Mouse (Mus musculus) hindbrain, embryonic 11.5 days (tissue): ENCODE data around the gene Fgfr4. TPM values are rescaled to one million over a fixed set of nuclear protein-coding genes. Genes with fewer than 3 reads are reported as not detected.

Experiments used
- ATAC-seq: fragments of 200-750 bp; cut with Nextera tagmentation; 2 replicates; pipeline ENCODE4 v1.8.0; 2017; ENCODE audit warnings: mild to moderate bottlenecking, moderate TSS enrichment, moderate library complexity; ENCODE audit not compliant: low FRiP score
- DNase-seq: peaks from one replicate; pipeline ENCODE4 v3.0.0-alpha.2; 2015; ENCODE audit warnings: low spot score
- H3K27ac ChIP-seq: fragments of 300-500 bp; sonication (generic); 2 replicates; pipeline ENCODE4 v1.5.1; 2014; ENCODE audit warnings: mild to moderate bottlenecking, low read depth, low read length
- H3K27me3 ChIP-seq: fragments of 300-500 bp; sonication (generic); 2 replicates; pipeline ENCODE4 v1.6.1; 2014; ENCODE audit warnings: mild to moderate bottlenecking, low read length, moderate library complexity, mixed read lengths; ENCODE audit not compliant: control insufficient read depth, insufficient read depth
- H3K36me3 ChIP-seq: fragments of 300-500 bp; sonication (generic); 2 replicates; pipeline ENCODE4 v1.6.1; 2014; ENCODE audit warnings: mild to moderate bottlenecking, low read length, moderate library complexity, mixed read lengths; ENCODE audit not compliant: control insufficient read depth, insufficient read depth
- H3K4me1 ChIP-seq: fragments of 300-500 bp; sonication (generic); replicated peaks from 2 replicates; pipeline ENCODE4 v1.6.1; 2014; ENCODE audit warnings: low read length, mixed read lengths; ENCODE audit not compliant: control insufficient read depth, insufficient read depth
- H3K4me2 ChIP-seq: fragments of 300-500 bp; sonication (generic); replicated peaks from 2 replicates; pipeline ENCODE4 v1.6.1; 2014; ENCODE audit warnings: mild to moderate bottlenecking, low read depth, low read length
- H3K4me3 ChIP-seq: fragments of 300-500 bp; sonication (generic); 2 replicates; pipeline ENCODE4 v1.5.1; 2014; ENCODE audit warnings: low read depth, low read length
- H3K9ac ChIP-seq: fragments of 300-500 bp; sonication (generic); 2 replicates; pipeline ENCODE4 v1.6.1; 2014; ENCODE audit warnings: low read depth, low read length
- H3K9me3 ChIP-seq: fragments of 300-500 bp; sonication (generic); 2 replicates; pipeline ENCODE4 v1.6.1; 2016; ENCODE audit warnings: low read length; ENCODE audit not compliant: control insufficient read depth
- WGBS: fragments of 180-500 bp; shearing (Covaris S2); extraction: QIAGEN DNeasy Blood & Tissue Kit; methylation state at CpG from one replicate; pipeline ENCODE4 v1.1.7; 2014; 5-methylcytosine and 5-hydroxymethylcytosine counted together
- polyA plus RNA-seq: library from polyadenylated mRNA; unstranded; fragments of >200 nt; fragmentation: Nextera tagmentation; extraction: Ambion mirVana; gene quantifications from 2 replicates; pipeline ENCODE4 v1.2.1, GENCODE M21; 2014

Fgfr4 gene
- polyA plus RNA-seq, 1 experiment from 2014 or later, result 0.66 TPM

DNA sequence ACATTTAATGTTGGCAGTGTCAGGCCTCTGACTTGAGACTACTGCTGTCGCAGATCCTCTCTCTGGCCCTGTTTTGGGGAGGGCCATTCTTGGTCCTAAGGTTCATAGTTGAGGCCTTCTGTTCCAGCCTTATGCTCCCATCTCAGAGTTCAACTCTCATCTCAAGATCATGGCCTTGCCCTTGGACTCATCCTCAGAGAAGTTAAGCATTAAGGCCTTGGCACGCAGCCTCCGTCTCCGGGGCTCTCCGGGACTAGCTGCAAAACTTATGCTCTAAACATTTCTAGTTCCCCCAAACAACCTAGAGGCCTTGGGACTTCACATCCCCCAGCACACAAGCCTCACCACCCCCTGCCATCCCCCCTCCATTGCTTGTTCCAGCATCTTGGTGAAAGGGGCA, 15.8 kb downstream of the Fgfr4 start:
- Histone ChIP-seq H3K9me3 (no peaks in the 10 kb centered on the region), H3K27me3 (no peaks in the 10 kb centered on the region), H3K4me1 (peaks cover 24% of the 10 kb centered on the region), H3K36me3 (no peaks in the 10 kb centered on the region), H3K4me2 (no peak overlapping the region), H3K4me3 (no peak overlapping the region), H3K9ac (no peak overlapping the region), H3K27ac (no peak overlapping the region)
- DNase-seq (no peak), ATAC-seq (no peak)
- WGBS, result 95% methylated on average over 5 of the region's 5 CpGs

DNA sequence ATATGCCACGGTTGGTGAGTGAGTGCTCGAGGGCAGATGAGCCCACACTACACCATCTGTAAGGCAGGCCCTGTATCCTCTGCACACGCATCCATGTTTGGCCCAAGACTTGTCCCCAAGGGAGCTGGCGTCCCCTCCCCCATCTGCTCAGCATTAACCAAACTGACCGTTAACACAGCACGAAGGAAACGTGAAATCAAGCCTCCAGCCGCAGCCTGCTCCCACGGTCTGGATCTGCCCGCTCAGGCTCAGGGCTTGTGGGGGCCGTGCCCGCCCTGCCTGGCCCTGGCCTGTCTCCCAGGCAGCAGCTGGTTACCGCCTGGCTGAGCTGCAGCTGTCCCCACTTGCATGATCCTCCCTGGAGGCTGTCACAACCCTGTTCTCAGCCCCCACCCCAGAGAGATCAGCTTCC, 16.5 kb downstream of the Fgfr4 start:
- Histone ChIP-seq H3K36me3 (no peaks in the 10 kb centered on the region), H3K4me1 (peaks cover 24% of the 10 kb centered on the region), H3K4me3 (no peak overlapping the region), H3K9me3 (no peaks in the 10 kb centered on the region), H3K9ac (no peak overlapping the region), H3K4me2 (no peak overlapping the region), H3K27me3 (no peaks in the 10 kb centered on the region), H3K27ac (peak overlapping the region; percentile 58)
- WGBS, result 51% methylated on average over 13 of the region's 13 CpGs
- ATAC-seq (peak; percentile 82), DNase-seq (peak; percentile 52)

GRCm38 (mm10) chr13:55171517-55172335, 19.3 kb downstream of the Fgfr4 start:
- H3K4me1 ChIP-seq, result peaks cover 24% of the 10 kb centered on the region
- 16% methylated on average over 26 of the region's 26 CpGs for WGBS
- peak overlapping the region; percentile 79 for H3K27ac ChIP-seq
- H3K9me3 ChIP-seq, result no peaks in the 10 kb centered on the region
- no peaks in the 10 kb centered on the region for H3K27me3 ChIP-seq
- ATAC-seq (peak; percentile 70), DNase-seq (peak; percentile 61)
- H3K4me3 ChIP-seq, result peak overlapping the region; percentile 10; the same call in 1 of the 2 replicates
- H3K9ac ChIP-seq, result peak overlapping the region; percentile 42; the same call in 1 of the 2 replicates
- H3K36me3 ChIP-seq, result no peaks in the 10 kb centered on the region
- H3K4me2 ChIP-seq, result peak overlapping the region; percentile 36

DNA sequence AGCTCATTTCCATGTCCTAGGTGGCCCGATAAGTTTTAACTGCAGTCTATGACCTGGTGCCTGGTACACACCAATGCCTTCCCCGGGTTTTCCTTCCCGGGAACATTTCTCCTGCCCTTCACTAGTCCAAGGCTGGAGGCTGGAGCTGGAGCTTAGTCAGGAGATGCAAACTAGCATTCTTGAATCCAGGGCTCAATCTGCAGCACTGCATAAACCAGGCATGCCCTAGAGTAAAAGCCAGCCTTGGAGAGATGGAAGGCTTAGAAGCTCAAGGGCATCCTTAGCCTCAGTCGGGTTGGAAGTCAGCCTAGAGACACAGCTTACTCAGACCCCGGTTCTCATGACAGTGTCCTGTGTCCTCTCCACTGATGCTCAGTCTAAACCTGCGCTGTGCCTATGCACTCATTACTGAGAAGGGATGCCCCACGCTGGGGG, 19.9 kb downstream of the Fgfr4 start:
- no peak overlapping the region for H3K27ac ChIP-seq
- H3K4me3 ChIP-seq, result no peak overlapping the region
- 54% methylated on average over 7 of the region's 7 CpGs for WGBS
- H3K4me1 ChIP-seq, result peaks cover 24% of the 10 kb centered on the region
- H3K4me2 ChIP-seq, result no peak overlapping the region
- DNase-seq (no peak), ATAC-seq (no peak)
- no peaks in the 10 kb centered on the region for H3K36me3 ChIP-seq
- H3K9ac ChIP-seq, result no peak overlapping the region
- no peaks in the 10 kb centered on the region for H3K9me3 ChIP-seq
- no peaks in the 10 kb centered on the region for H3K27me3 ChIP-seq

DNA sequence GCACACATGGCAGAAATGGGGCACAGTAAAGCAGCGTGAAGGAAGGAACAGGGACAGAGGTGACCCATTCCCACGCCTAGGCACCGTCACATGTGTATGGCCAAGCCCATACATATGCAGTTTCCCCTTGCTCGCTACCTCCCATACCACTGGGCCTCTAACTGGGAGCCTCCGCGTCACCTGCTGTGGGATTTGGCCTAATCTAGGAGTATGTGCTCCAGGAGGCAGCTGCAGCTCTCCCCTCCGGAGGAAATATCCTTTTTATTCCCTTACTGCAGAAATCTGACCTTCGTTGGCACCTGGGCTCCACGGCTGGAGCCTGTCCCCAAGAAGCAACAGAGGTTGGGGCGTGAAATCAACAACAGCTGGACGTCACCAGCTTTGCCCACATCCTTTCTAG, 21.9 kb downstream of the Fgfr4 start:
- no peak for DNase-seq

GRCm38 (mm10) chr13:55176265-55176664, 23.8 kb downstream of the Fgfr4 start:
- no peaks in the 10 kb centered on the region for H3K9me3 ChIP-seq
- peaks cover 12% of the 10 kb centered on the region for H3K4me1 ChIP-seq
- H3K36me3 ChIP-seq, result no peaks in the 10 kb centered on the region
- no peaks in the 10 kb centered on the region for H3K27me3 ChIP-seq
- no peak overlapping the region for H3K27ac ChIP-seq
- no peak overlapping the region for H3K4me2 ChIP-seq
- H3K4me3 ChIP-seq, result no peak overlapping the region
- DNase-seq (no peak), ATAC-seq (no peak)
- 88% methylated on average over 6 of the region's 6 CpGs for WGBS
- no peak overlapping the region for H3K9ac ChIP-seq

More for the DNA sequence above, 21.9 kb downstream of the Fgfr4 start:
- WGBS, result 66% methylated on average over 11 of the region's 11 CpGs
- Histone ChIP-seq H3K4me2 (no peak overlapping the region), H3K4me1 (peaks cover 14% of the 10 kb centered on the region), H3K9ac (no peak overlapping the region), H3K4me3 (no peak overlapping the region), H3K9me3 (no peaks in the 10 kb centered on the region), H3K36me3 (no peaks in the 10 kb centered on the region), H3K27me3 (no peaks in the 10 kb centered on the region), H3K27ac (no peak overlapping the region)
- no peak for ATAC-seq

DNA sequence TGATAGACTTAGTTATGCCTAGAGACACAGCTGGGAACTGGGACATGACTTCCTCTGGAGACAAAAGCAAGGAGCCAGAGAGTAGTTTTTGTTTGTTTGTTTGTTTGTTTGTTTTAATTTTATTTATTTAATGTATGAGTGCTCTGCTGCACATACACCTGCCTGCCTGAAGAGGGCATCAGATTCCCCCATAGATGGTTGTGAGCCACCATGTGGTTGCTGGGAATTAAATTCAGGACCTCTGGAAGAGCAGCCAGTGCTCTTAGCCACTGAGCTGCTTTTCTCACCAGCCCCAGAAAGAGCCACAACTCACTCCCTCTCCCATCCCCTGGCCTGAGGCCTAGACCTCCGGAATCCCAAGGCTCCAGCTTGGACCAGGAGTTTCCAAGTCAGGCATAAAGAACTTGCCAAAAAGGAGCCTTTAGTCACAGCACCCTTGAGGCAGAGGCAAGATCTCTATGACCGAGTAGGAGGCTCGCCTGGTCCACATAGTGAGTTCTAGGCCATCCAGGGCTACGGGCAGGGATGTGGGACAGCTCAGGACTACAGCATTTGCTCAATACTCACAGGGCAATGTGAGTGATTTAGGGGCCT, 25.6 kb downstream of the Fgfr4 start:
- H3K27me3 ChIP-seq, result no peaks in the 10 kb centered on the region
- H3K4me3 ChIP-seq, result no peak overlapping the region
- 69% methylated on average over 4 of the region's 4 CpGs for WGBS
- no peaks in the 10 kb centered on the region for H3K36me3 ChIP-seq
- DNase-seq (no peak), ATAC-seq (no peak)
- H3K4me1 ChIP-seq, result no peaks in the 10 kb centered on the region; the same call in 1 of the 2 replicates
- H3K27ac ChIP-seq, result no peak overlapping the region
- no peak overlapping the region for H3K9ac ChIP-seq
- H3K9me3 ChIP-seq, result no peaks in the 10 kb centered on the region
- no peak overlapping the region for H3K4me2 ChIP-seq

DNA sequence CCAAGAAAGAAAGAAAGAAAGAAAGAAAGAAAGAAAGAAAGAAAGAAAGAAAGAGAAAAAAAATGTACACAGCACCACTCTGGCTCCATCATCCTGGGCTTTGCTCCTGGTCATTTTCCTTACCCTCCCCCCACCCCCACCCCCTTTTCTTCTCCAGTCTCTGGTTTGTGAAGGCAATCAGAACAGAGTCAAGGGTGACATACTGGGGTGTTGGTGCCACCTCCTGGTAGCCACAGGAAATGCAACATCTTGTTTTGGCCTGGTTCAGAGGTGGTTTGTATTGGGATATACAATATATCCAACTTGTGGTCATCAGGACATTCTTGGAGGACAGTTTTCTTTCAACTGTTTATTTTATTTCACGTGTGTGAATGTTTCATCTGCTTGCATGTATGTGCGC, 26.1 kb downstream of the Fgfr4 start:
- H3K27me3 ChIP-seq, result no peaks in the 10 kb centered on the region
- no peaks in the 10 kb centered on the region for H3K9me3 ChIP-seq
- DNase-seq (peak; percentile 86), ATAC-seq (peak; percentile 12; the same call in 1 of the 2 replicates)
- H3K4me2 ChIP-seq, result no peak overlapping the region
- no peak overlapping the region for H3K27ac ChIP-seq
- WGBS, result 33% methylated on average over 2 of the region's 2 CpGs
- H3K36me3 ChIP-seq, result no peaks in the 10 kb centered on the region
- no peak overlapping the region for H3K4me3 ChIP-seq
- no peaks in the 10 kb centered on the region; the same call in 1 of the 2 replicates for H3K4me1 ChIP-seq
- H3K9ac ChIP-seq, result no peak overlapping the region
